Mouse (Mus musculus): ENCODE measurements at regions not wholly inside any gene's neighbourhood (a gene's known extent, or its start where the extent isn't known, plus 50 kb on each side); places are given as distances from the start of the nearest gene placed in this dataset.

GRCm38 (mm10) chr15:92964901-92965300 is 310.1 kb downstream of the Gxylt1 start:
- no peak for TF ChIP-seq CTCF (conservative IDR thresholded peaks at IDR 0.05; ENCODE audit: low read length)
- no peak for TF ChIP-seq NANOG (IDR thresholded peaks at IDR 0.05; ENCODE audit: borderline replicate concordance, low read length)
- TF ChIP-seq POU5F1 (IDR thresholded peaks at IDR 0.05; ENCODE audit: borderline replicate concordance, low read length) = no peak

All from E14TG2a.4 (cell line).